Mouse (Mus musculus) cerebellum, postnatal 36 days (tissue): Measurements from ENCODE around the gene Cdc14a.
"Not testable (repeated sequence)": the region's sequence is repeated elsewhere in the genome, so short reads cannot be mapped to it uniquely, and the experiment has no call there.

ENCODE experiments used
- DNase-seq, 2 experiments: peaks; one replicate each; pipeline ENCODE4 v3.0.0; 2021 to 2022; ENCODE audit warnings: mixed read lengths in 2 of 2

Gene Cdc14a

DNA sequence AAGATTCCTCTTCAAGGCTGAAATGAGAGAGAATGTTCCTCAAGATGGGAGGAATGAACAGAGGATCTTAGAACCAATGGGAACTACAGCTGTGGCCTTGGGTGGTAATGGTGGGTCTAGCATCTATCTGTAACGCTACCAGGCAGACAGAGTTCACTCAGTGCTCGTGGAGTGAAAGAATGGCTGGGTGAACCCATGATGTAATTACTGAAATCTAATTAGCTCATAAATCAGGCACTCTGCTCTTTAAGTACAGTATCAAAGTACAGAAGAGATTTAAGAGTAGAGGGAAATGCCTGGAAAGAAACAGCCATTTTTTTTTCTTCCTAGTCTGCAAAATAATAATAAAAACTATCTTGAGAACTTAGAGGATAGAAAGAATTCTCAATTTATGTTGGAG lies 57.7 kb downstream of the Cdc14a start:
- DNase-seq: no peak

DNA sequence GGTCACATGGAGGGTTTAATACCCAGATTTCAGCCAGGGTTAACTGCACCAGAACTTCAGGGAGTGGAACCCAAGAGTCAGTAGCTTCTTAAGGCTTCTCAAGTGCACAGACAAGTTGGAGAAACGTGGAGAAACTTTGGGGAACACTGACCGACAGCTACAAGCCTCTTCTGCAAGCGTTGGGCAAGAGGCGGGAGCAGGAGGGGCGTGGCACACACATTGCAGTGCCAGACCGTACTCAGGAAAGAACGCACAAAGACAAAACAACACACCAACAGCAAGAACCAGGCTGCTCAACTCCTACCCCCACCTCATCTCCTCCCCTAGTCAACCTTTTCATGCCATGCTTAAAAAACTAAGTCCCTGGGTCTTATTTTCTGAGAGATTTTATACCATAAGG lies 61.9 kb downstream of the Cdc14a start:
- no peak for DNase-seq

DNA sequence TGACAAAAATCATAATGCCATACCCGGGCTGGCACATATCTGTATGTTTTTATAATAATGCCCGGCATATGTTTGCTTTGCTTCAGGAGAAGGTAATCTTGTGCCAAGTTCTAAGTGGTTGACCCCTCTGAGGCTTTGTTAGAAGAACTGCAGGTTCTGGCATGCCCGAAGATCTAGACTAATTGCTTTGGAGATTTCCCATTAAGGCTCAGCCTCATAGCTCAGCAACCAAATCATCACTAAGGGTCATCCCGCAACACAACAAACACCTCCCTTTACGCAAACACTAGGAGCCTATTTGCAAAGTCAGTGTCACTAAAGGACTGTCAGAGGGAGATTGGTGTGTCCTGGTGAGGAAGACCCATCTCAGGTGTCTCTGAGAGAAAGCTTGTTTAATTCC lies 62.7 kb downstream of the Cdc14a start:
- no peak for DNase-seq

GRCm38 (mm10) chr3:116357866-116358265 lies 66.0 kb downstream of the Cdc14a start:
- no peak for DNase-seq

- DNase-seq: no peak
These were observed 66.7 kb downstream of the Cdc14a start for GRCm38 (mm10) chr3:116357180-116357579.

GRCm38 (mm10) chr3:116355026-116355788 lies 68.6 kb downstream of the Cdc14a start:
- no peak for DNase-seq

- DNase-seq: no peak
These were observed 71.3 kb downstream of the Cdc14a start for GRCm38 (mm10) chr3:116352486-116352885.

DNA sequence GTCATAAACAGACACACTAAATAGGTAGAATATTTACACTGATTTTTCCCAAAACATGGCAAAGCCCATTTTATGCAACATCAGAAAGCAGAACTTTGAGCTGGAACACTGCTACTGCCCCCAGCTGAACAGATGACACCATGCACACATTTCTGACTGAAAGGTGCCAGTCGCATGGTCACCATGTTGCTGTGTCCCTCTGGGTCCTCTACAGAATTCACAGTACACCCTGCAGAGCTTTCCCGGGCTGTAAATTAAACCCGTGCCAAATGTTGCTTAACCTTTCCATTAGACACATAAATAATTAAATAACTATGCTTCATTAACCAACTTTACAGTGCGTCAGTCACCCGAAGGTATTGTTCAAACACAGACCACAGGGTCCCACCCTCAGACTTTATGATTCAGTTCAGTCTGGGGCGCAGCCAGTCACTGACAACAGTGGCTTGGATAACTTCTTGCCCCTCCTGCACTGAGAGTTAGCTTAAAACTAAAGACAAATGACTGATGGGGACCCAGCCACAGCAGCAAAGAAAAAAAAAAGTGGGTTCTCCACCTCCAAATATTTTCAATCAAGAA lies 73.4 kb downstream of the Cdc14a start:
- DNase-seq: no peak

DNA sequence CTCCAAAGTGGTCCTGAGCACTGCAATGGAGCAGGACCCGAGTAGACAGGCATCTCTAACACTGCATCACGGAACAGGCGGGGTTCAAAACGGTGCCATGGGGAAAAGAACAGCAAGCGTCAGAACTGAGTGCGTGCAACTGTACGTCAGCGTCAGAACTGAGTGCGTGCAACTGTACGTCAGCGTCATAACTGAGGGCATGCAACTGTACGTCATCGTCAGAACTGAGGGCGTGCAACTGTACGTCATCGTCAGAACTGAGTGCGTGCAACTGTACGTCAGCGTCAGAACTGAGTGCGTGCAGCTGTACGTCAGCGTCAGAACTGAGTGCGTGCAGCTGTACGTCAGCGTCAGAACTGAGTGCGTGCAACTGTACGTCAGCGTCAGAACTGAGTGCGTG lies 76.3 kb downstream of the Cdc14a start:
- DNase-seq: not testable (repeated sequence)

DNA sequence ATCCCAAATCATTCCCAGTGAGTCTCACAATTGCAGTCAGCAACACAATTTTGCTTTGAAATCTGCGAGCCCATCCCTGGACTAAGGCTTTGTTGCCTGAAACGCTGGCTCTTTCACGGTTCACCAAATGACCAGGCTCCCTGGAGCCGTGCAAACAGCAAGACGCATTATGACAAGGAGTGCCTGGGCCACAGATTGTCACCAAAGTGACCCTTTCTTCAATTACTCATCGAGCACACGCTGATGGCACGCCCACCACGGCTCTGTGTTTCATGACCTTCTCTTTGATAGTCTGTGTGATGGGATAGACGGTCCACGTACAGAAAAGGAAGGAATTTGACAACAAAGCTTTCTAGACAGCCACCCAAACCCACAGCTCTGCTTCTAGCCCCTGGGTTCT lies 78.6 kb downstream of the Cdc14a start:
- DNase-seq: no peak

DNA sequence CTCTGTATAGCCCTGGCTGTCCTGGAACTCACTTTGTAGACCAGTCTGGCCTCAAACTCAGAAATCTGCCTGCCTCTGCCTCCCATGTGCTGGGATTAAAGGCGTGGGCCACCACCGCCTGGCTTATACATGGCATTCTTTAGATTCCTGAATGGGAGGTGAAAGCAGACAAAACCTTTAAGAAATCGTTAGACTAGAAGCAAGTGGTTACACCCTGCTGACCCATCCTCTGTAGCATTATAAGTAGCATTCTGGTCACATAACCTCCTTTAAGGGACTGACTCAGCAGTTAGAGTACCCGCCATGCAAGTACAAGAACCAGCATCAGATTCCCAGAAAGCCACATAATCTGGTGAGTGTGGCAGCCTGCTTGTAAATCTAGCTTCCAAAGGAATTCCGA lies 81.6 kb downstream of the Cdc14a start:
- DNase-seq: no peak

DNA sequence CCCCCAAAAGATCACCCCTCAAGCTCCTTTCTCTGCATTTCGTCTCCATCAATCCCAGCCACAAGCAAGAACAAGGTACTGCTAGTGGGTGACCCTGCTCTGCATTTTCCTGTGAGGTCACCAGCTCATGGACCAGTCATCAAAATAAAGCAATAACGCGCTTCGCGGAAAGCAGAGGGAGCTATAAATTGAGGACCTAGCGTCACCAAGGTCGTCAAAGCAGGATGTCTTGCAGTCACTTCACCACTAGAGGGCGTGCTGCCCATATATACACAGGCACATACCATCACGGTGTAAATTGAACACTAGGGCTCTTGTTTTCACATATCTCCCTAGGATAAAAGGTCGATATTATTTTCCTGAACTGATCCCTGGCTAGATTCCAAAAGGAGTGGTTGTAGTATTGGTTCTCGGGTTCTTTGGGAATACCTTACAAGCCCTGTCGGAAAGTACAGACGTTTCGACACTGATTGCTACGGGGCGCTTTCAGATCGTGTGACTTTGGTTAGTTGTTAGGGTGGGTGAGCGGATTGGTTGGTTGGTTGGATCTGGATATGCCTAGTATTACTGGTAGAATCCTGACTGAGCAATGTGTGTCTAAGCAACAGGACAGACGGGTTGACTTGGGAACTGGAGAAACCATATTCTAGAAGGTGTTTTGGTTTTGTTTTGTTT lies 82.7 kb downstream of the Cdc14a start:
- peak; percentile 36 to 47 for DNase-seq

- no peak for DNase-seq
These were observed 83.6 kb downstream of the Cdc14a start for GRCm38 (mm10) chr3:116340281-116340680.

GRCm38 (mm10) chr3:116338616-116339015 lies 85.2 kb downstream of the Cdc14a start:
- DNase-seq: no peak

- DNase-seq: no peak
These were observed 86.0 kb downstream of the Cdc14a start for GRCm38 (mm10) chr3:116337840-116338239.

DNA sequence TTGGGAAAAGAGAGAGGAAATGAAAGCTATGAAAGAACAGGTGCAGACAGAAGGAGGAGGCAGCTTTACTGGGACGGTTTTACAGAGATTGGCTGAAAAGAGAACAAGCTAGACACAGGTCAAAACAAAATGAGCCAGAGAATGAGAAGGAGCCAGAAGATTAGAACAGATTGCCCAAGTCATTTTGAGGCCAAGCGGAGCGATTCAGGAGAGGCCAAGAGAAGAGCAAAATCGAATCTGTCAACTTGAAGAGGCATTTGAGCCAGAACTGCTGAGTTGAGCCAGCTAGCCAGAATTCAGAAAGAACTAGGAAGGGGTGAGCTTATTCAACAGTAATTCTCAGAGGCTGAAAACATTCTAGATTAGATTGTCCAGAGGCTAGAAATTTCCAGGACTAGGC lies 88.8 kb downstream of the Cdc14a start:
- DNase-seq: no peak

DNA sequence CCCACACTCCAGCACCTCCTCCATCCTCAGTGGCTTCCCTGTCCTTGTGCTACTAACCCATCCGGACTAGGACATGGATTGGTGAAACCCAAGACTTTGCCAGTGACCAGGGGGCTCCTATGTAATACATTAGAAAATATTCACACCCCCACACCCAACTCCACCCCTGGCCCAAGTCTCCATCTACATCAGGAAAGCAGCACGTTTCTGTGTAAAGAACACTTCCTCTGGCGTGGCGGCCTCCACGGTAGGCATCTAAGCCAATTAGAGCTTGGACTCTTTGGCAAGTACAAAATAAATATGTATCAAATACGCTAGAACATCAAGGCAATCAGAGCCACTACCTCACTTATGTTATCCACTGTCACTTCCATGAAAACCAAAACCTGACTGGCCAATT lies 90.1 kb downstream of the Cdc14a start:
- DNase-seq: no peak

DNA sequence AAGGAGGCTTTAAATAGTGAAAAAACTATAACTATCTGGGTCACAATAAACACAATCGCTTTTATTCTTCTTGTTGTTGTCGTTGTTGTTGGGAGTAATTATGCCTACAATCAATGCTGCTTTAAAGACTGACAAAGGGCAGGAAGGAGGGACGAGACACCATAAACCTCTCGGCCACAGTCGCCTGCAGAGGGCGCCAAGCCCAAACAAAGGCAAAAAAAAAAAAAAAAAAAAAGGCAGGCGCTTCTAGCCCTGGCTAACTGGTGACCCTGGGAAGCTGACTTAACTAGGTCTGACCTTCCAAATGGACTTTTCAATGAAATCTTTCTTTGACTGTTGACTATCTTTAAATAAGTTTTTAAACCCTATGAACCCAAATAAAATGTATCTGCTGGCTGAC lies 90.6 kb downstream of the Cdc14a start:
- peak; percentile 26 to 37 for DNase-seq

DNA sequence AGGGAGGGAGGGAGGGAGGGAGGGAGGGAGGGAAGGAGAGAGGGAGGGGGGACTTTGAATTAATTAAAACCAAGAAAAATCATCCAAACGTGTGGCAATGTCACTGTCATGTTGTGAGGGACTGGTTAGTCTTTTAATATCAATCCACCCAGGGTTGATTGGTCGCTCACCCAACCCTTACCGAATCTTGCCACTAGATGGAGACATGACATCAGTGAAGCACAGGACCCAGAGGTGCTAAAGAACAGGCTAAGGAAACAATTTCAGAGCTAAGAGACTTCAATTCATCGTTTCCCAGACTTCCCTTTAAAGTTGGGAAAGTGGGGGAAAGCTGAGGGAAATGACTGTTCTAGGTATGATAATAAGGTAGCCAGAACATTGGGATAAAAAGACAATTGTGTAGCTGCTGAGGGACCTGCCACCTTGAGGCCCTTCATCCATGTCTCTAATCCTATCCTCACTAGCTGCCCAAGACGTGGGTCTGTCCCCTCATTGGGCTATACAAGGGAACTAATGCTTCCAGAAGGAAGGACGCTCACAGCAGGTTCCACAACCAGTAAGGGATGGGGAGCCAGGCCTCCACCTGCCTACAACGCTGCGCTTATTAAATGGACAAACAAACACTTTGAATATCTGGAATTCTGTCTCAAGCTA lies 91.9 kb downstream of the Cdc14a start:
- DNase-seq: peak; percentile 49 to 67

- DNase-seq: no peak
These were observed 93.9 kb downstream of the Cdc14a start for GRCm38 (mm10) chr3:116329976-116330375.

- no peak for DNase-seq
These were observed 94.6 kb downstream of the Cdc14a start for GRCm38 (mm10) chr3:116329023-116329762.

DNA sequence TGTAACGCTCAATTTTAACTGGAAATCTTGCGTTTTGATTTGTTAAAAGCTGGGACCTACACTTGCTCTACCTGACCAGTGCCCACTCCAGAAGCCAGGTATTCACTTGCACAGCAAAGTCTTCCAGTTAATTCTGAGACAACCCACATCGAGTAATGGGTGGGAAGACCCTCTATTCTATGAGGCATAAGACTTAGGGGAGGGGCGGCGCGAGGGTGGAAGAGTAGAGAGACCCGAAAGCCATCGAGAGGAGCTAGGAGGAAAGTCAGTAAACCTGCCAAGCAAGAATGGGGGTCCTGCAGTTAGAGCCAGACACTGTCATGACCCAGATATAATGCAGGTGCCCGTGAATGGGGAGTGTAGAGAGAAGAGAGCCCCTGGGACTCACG lies 96.2 kb downstream of the Cdc14a start:
- DNase-seq: no peak
